Mouse (Mus musculus) heart, embryonic 16.5 days (tissue): ENCODE measurements around the gene Hist1h3e. TPM values are rescaled to one million over a fixed set of nuclear protein-coding genes. Genes with fewer than 3 reads are reported as not detected.
"Not testable (repeated sequence)": the region's sequence is repeated elsewhere in the genome, so short reads cannot be mapped to it uniquely, and the experiment has no call there.

ENCODE experiments used
- ATAC-seq: fragments of 200-750 bp; cut with Nextera tagmentation; replicated peaks from 2 replicates; pipeline ENCODE4 v1.8.0; 2017; ENCODE audit warnings: moderate number of reproducible peaks; ENCODE audit not compliant: insufficient read depth, low FRiP score; ENCODE audit errors: extremely low read depth
- H3K27ac ChIP-seq: fragments of 300-500 bp; sonication (generic); 2 replicates; pipeline ENCODE4 v1.5.1; 2014; ENCODE audit warnings: mild to moderate bottlenecking, low read length, control low read depth, moderate library complexity
- H3K27me3 ChIP-seq: fragments of 300-500 bp; sonication (generic); 2 replicates; pipeline ENCODE4 v1.6.1; 2014; ENCODE audit warnings: low read length, mixed read lengths; ENCODE audit not compliant: control insufficient read depth, insufficient read depth
- H3K36me3 ChIP-seq: fragments of 300-500 bp; sonication (generic); 2 replicates; pipeline ENCODE4 v1.6.1; 2014; ENCODE audit not compliant: control insufficient read depth, insufficient read depth
- H3K4me1 ChIP-seq: fragments of 300-500 bp; sonication (generic); 2 replicates; pipeline ENCODE4 v1.6.1; 2014; ENCODE audit warnings: low read length, mixed read lengths; ENCODE audit not compliant: control insufficient read depth, insufficient read depth
- H3K4me2 ChIP-seq: fragments of 300-500 bp; sonication (generic); 2 replicates; pipeline ENCODE4 v1.6.1; 2014; ENCODE audit warnings: low read depth, mild to moderate bottlenecking, control low read depth, low read length
- H3K4me3 ChIP-seq: fragments of 300-500 bp; sonication (generic); 2 replicates; pipeline ENCODE4 v1.5.1; 2014; ENCODE audit warnings: mild to moderate bottlenecking, control low read depth, low read length
- H3K9ac ChIP-seq: fragments of 300-500 bp; sonication (generic); 2 replicates; pipeline ENCODE4 v1.6.1; 2014; ENCODE audit warnings: low read length, control low read depth
- H3K9me3 ChIP-seq: fragments of 300-500 bp; sonication (generic); replicated peaks from 2 replicates; pipeline ENCODE4 v1.6.1; 2016; ENCODE audit warnings: low read length; ENCODE audit not compliant: control insufficient read depth
- WGBS: fragments of 180-500 bp; shearing (Covaris S2); extraction: QIAGEN DNeasy Blood & Tissue Kit; methylation state at CpG from one replicate; pipeline ENCODE4 v1.1.7; 2014; 5-methylcytosine and 5-hydroxymethylcytosine counted together
- polyA plus RNA-seq: library from polyadenylated mRNA; unstranded; fragments of >200 nt; fragmentation: Nextera tagmentation; extraction: Ambion mirVana; gene quantifications from 2 replicates; pipeline ENCODE4 v1.2.1, GENCODE M21; 2015

The Hist1h3e gene
- 1.7 and 2.1 TPM in 2 replicates for polyA plus RNA-seq

GRCm38 (mm10) chr13:23561883-23562659, at the start of gene Hist1h3e:
TSS of gene Hist1h3e (minus strand) at chr13:23562369.
- Histone ChIP-seq H3K4me3 (peak within 1 kb of the TSS; percentile 56), H3K4me2 (peak within 1 kb of the TSS; percentile 91), H3K27ac (peak within 1 kb of the TSS; percentile 98), H3K9ac (peak within 1 kb of the TSS; percentile 74)
- H3K36me3 ChIP-seq, H3K9me3 ChIP-seq, H3K4me1 ChIP-seq, H3K27me3 ChIP-seq: not testable (repeated sequence)
- WGBS: 0% methylated on average over 52 of the region's 67 CpGs
- ATAC-seq: peak; percentile 90

DNA sequence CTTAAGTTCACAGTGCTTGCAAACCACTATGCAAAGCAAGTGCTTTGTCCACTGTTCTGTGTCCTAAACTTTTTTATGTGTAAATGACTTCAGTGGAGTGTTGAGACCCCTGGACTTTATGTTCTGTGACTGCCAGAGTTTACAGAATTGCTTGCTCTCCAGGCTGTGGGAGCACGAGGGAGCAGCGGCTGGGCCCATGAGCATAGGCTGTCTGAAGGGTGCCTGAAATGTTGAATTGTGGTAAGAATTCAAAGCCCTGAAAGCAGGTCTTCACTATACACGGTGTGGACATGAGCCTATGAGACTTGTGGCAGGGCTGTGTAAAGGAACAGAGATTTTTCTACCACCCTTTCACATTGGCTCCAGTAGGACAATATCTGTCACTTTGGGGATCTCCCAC, 49.5 kb upstream of the Hist1h3e start:
- Histone ChIP-seq H3K27me3 (no peaks in the 10 kb centered on the region), H3K9me3 (no peaks in the 10 kb centered on the region), H3K4me1 (no peaks in the 10 kb centered on the region), H3K9ac (no peak overlapping the region), H3K27ac (no peak overlapping the region), H3K36me3 (no peaks in the 10 kb centered on the region), H3K4me3 (no peak overlapping the region), H3K4me2 (no peak overlapping the region)
- WGBS: 85% methylated on average over 3 of the region's 3 CpGs
- no peak for ATAC-seq

GRCm38 (mm10) chr13:23610393-23610792, 48.2 kb upstream of the Hist1h3e start:
- H3K9ac ChIP-seq: no peak overlapping the region
- no peaks in the 10 kb centered on the region for H3K4me1 ChIP-seq
- WGBS: 64% methylated on average over 2 of the region's 2 CpGs
- no peak overlapping the region for H3K27ac ChIP-seq
- H3K36me3 ChIP-seq: no peaks in the 10 kb centered on the region
- no peaks in the 10 kb centered on the region for H3K27me3 ChIP-seq
- no peak overlapping the region for H3K4me3 ChIP-seq
- H3K4me2 ChIP-seq: no peak overlapping the region
- no peaks in the 10 kb centered on the region for H3K9me3 ChIP-seq
- no peak for ATAC-seq

DNA sequence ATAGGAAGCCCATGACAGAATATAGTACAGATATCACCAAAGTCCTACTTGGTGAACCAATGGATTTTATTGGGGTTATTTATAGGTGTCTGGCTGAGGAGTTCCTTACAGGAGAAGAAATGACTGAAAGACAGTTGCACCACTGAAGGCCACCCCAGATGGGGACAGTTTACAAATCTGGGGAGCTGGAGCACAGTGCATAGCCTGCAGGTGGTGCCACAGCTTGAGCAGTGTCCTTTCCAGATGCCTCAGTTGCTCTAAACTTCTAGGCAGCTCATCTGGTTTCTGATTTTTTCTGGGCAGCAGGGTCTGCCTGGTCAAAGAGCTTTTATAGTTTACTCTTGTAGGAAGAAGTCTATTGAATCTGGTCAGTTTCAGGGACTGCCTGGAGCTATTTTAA, 47.7 kb upstream of the Hist1h3e start:
- no peak overlapping the region for H3K9ac ChIP-seq
- H3K4me2 ChIP-seq: no peak overlapping the region
- H3K27me3 ChIP-seq: no peaks in the 10 kb centered on the region
- H3K9me3 ChIP-seq: no peaks in the 10 kb centered on the region
- no peak for ATAC-seq
- no peaks in the 10 kb centered on the region for H3K4me1 ChIP-seq
- H3K36me3 ChIP-seq: no peaks in the 10 kb centered on the region
- H3K27ac ChIP-seq: no peak overlapping the region
- no peak overlapping the region for H3K4me3 ChIP-seq

DNA sequence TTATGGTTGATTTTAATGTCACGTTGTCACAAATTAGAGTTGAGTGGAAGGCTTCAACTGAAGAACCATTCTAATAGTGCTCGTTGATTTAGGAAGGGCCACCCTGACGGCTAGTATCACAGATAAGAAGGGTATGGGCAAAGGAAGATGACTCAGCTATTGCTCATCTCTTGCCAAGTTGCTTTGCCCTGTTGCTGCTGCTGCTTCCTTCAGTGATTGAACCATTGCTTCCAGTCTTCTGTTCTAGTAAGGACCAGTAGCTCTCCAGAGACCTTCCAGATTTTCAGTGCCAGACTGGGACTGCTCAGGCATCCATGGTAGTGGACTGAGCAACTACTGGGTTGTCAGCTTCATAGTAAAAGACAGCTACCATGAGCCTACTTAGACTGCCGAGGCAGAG, 47.0 kb upstream of the Hist1h3e start:
- Histone ChIP-seq H3K27ac (no peak overlapping the region), H3K4me1 (no peaks in the 10 kb centered on the region), H3K27me3 (no peaks in the 10 kb centered on the region), H3K36me3 (no peaks in the 10 kb centered on the region), H3K9me3 (no peaks in the 10 kb centered on the region), H3K4me2 (no peak overlapping the region), H3K9ac (no peak overlapping the region), H3K4me3 (no peak overlapping the region)
- ATAC-seq: no peak
- WGBS: 59% methylated on average over 4 of the region's 4 CpGs

DNA sequence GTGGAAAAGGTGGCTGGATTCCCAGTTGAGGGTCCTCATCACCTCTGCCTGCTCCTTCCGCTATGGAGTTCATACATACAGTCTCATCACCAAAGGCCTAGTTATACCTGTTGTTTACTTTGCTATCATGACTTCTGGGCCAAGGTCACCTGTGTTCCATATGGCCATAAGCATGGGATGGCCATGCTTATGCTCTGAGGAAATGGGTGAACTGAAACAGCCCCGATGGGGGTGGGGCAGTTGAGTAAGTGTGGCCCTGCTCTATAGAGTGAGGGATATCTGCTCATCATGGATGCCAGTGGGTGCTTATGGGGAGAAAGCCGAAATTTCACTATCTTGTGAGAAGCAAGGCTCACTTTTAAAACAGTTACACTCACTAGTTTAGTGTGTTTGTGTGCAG, 42.9 kb upstream of the Hist1h3e start:
- no peaks in the 10 kb centered on the region for H3K36me3 ChIP-seq
- H3K4me3 ChIP-seq: no peak overlapping the region
- no peak overlapping the region for H3K9ac ChIP-seq
- no peak overlapping the region for H3K4me2 ChIP-seq
- no peak for ATAC-seq
- H3K4me1 ChIP-seq: no peaks in the 10 kb centered on the region
- H3K27ac ChIP-seq: no peak overlapping the region
- no peaks in the 10 kb centered on the region for H3K9me3 ChIP-seq
- H3K27me3 ChIP-seq: no peaks in the 10 kb centered on the region
- WGBS: 82% methylated on average over 3 of the region's 3 CpGs

DNA sequence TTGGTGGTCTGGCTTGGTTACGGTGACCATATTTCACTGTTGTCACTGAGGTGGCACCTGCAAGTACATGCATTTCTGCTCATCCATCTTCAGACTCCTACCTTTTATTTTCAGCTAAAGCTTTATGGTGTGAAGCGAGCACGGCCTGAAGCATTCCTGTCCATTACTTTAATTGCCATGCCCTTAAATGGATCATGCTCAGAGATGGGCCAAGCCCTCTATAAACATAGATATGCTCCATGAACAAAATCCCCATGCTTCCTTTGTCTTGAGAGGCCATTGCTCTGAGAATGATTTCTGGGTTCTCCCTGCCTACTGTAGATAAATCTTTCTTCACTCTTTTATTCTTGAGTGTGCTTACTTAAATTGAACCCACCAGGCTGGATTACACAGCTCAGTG, 42.3 kb upstream of the Hist1h3e start:
- no peaks in the 10 kb centered on the region for H3K9me3 ChIP-seq
- no peaks in the 10 kb centered on the region for H3K27me3 ChIP-seq
- no peak for ATAC-seq
- no peak overlapping the region for H3K4me2 ChIP-seq
- 90% methylated on average over 3 of the region's 3 CpGs for WGBS
- no peak overlapping the region for H3K4me3 ChIP-seq
- no peaks in the 10 kb centered on the region for H3K36me3 ChIP-seq
- H3K4me1 ChIP-seq: no peaks in the 10 kb centered on the region
- H3K27ac ChIP-seq: no peak overlapping the region
- H3K9ac ChIP-seq: no peak overlapping the region

DNA sequence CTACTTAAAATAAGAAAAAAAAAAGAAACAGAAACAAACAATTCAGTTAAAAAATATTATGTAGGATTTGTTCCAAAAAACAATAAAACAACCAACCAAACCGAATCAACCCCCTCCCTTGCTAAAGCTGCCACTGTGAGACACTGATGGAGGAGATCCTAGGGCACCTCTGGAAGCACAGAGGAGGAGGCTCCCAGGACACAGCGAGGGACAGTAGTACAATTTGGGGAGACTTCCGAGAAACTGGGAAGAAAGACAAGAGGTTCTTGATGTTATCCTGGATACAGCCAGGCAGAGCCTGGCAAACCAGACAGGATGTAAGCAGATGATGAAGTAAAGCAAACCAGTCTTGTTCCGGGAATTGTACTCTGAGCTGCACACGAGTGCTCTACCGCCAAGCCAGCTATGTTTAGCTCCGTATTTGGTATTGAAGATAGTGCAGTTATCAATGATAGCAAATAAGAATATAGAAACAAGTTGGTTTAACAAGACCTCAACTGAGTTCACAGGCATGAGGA, 41.1 kb upstream of the Hist1h3e start:
- no peaks in the 10 kb centered on the region for H3K36me3 ChIP-seq
- no peak overlapping the region for H3K4me3 ChIP-seq
- no peak for ATAC-seq
- no peak overlapping the region for H3K4me2 ChIP-seq
- H3K27ac ChIP-seq: no peak overlapping the region
- H3K4me1 ChIP-seq: no peaks in the 10 kb centered on the region
- 49% methylated on average over 7 of the region's 7 CpGs for WGBS
- H3K9me3 ChIP-seq: no peaks in the 10 kb centered on the region
- no peak overlapping the region for H3K9ac ChIP-seq
- H3K27me3 ChIP-seq: no peaks in the 10 kb centered on the region

DNA sequence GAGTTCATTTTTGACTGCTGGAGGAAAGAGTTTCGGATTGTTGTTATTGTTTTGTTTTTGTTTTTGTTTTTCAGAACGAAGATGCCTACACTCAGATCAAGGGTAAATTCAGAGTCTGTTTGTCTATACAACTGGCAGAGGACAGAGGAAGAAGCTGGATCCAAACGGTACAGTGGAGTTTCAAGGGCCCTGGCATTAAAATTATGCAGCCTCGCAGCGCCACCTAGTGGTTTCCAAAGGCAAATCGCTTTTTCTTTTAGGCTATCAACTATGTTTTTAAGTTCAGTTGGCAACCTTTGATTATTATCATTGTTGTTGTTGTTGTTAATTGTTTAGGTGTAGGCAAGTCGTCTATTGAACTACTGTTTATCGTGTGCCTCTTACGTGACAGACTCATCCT, 35.8 kb upstream of the Hist1h3e start:
- WGBS: 6% methylated on average over 9 of the region's 9 CpGs
- H3K36me3 ChIP-seq: no peaks in the 10 kb centered on the region
- no peak overlapping the region for H3K9ac ChIP-seq
- H3K27ac ChIP-seq: no peak overlapping the region
- H3K4me2 ChIP-seq: no peak overlapping the region
- H3K27me3 ChIP-seq: no peaks in the 10 kb centered on the region
- ATAC-seq: no peak
- no peak overlapping the region for H3K4me3 ChIP-seq
- no peaks in the 10 kb centered on the region for H3K9me3 ChIP-seq
- H3K4me1 ChIP-seq: 0 out of 2 replicates have a peak, but pooled peaks cover under 1% of the 10 kb centered on the region
